Mouse (Mus musculus) forebrain, postnatal 0 days (tissue): Measurements from ENCODE around the gene Ttc29. TPM values are rescaled to one million over a fixed set of nuclear protein-coding genes. Genes with fewer than 3 reads are reported as not detected.
A peak's percentile ranks its signal among the peaks of the same experiment; 100 is the strongest.

Source experiments
- ATAC-seq: fragments of 200-750 bp; cut with Nextera tagmentation; 2 replicates; pipeline ENCODE4 v1.8.0; 2017; ENCODE audit warnings: mild to moderate bottlenecking, moderate library complexity
- DNase-seq: peaks from one replicate; pipeline ENCODE4 v3.0.0-alpha.2; 2015
- H3K27ac ChIP-seq: fragments of 300-500 bp; sonication (generic); 2 replicates; pipeline ENCODE4 v1.5.1; 2014; ENCODE audit warnings: low read depth, mild to moderate bottlenecking, antibody characterized with exemption, low read length, moderate library complexity, mixed read lengths
- H3K27me3 ChIP-seq: fragments of 300-500 bp; sonication (generic); 2 replicates; pipeline ENCODE4 v1.6.1; 2014; ENCODE audit warnings: mild to moderate bottlenecking, low read length, mixed read lengths; ENCODE audit not compliant: insufficient read depth
- H3K36me3 ChIP-seq: fragments of 300-500 bp; sonication (generic); 2 replicates; pipeline ENCODE4 v1.6.1; 2014; ENCODE audit warnings: mild to moderate bottlenecking, moderate library complexity; ENCODE audit not compliant: insufficient read depth
- H3K4me1 ChIP-seq: fragments of 300-500 bp; sonication (generic); 2 replicates; pipeline ENCODE4 v1.6.1; 2014; ENCODE audit warnings: antibody characterized with exemption; ENCODE audit not compliant: insufficient read depth
- H3K4me2 ChIP-seq: fragments of 300-500 bp; sonication (generic); 2 replicates; pipeline ENCODE4 v1.6.1; 2014; ENCODE audit warnings: low read depth, mild to moderate bottlenecking, moderate library complexity
- H3K4me3 ChIP-seq: fragments of 300-500 bp; sonication (generic); 2 replicates; pipeline ENCODE4 v1.5.1; 2014; ENCODE audit warnings: low read depth, low read length, mixed read lengths
- H3K9ac ChIP-seq: fragments of 300-500 bp; sonication (generic); 2 replicates; pipeline ENCODE4 v1.6.1; 2014; ENCODE audit warnings: mild to moderate bottlenecking
- H3K9me3 ChIP-seq: fragments of 300-500 bp; sonication (generic); 2 replicates; pipeline ENCODE4 v1.6.1; 2016; ENCODE audit warnings: low read length
- CTCF ChIP-seq: sonication (generic); IDR thresholded peaks from 2 replicates; pipeline ENCODE4 v1.5.1; 2016; ENCODE audit warnings: antibody characterized with exemption, control low read depth, low read depth
- WGBS: fragments of 180-500 bp; shearing (Covaris S2); extraction: QIAGEN DNeasy Blood & Tissue Kit; methylation state at CpG from one replicate; pipeline ENCODE4 v1.1.7; 2014; 5-methylcytosine and 5-hydroxymethylcytosine counted together
- polyA plus RNA-seq: library from polyadenylated mRNA; unstranded; fragments of >200 nt; fragmentation: Nextera tagmentation; extraction: Ambion mirVana; gene quantifications from 2 replicates; pipeline ENCODE4 v1.2.1, GENCODE M21; 2015
- total RNA-seq: library from RNA; depleted of rRNA; stranded (reverse); fragments of >200 nt; gene quantifications from 2 replicates; pipeline ENCODE4 v1.2.3, GENCODE M21; 2014; rRNA removed

Ttc29 gene
- total RNA-seq (1.1 and 1.6 TPM in 2 replicates), polyA plus RNA-seq (0.83 and 1.5 TPM in 2 replicates)

- TF ChIP-seq CTCF: no peak
- 2% methylated on average over 11 of the region's 11 CpGs for WGBS
- no peak within 1 kb of the TSS for H3K27ac ChIP-seq
Measured at GRCm38 (mm10) chr8:78213074-78213473, at the start of gene Ttc29. TSS of gene Ttc29 (plus strand) at chr8:78213297.

GRCm38 (mm10) chr8:78171351-78171750, 41.7 kb upstream of the Ttc29 start:
- TF ChIP-seq CTCF: no peak
- no peaks in the 10 kb centered on the region for H3K9me3 ChIP-seq
- DNase-seq: no peak
- H3K9ac ChIP-seq: no peak overlapping the region
- no peak overlapping the region for H3K4me3 ChIP-seq
- H3K27me3 ChIP-seq: no peaks in the 10 kb centered on the region
- WGBS: 94% methylated on average over 1 of the region's 1 CpGs
- ATAC-seq: no peak
- H3K4me1 ChIP-seq: no peaks in the 10 kb centered on the region
- no peak overlapping the region for H3K4me2 ChIP-seq
- H3K36me3 ChIP-seq: no peaks in the 10 kb centered on the region
- no peak overlapping the region for H3K27ac ChIP-seq

More at GRCm38 (mm10) chr8:78213074-78213473, at the start of gene Ttc29:
- H3K4me1 ChIP-seq: no peaks in the 10 kb centered on the region
- no peaks in the 10 kb centered on the region; the same call in none of the 2 replicates for H3K27me3 ChIP-seq
- no peak within 1 kb of the TSS for H3K9ac ChIP-seq
- H3K9me3 ChIP-seq: no peaks in the 10 kb centered on the region
- ATAC-seq: peak; percentile 96
- no peak within 1 kb of the TSS for H3K4me2 ChIP-seq
- no peaks in the 10 kb centered on the region for H3K36me3 ChIP-seq
- peak; percentile 70 for DNase-seq
- H3K4me3 ChIP-seq: no peak within 1 kb of the TSS

GRCm38 (mm10) chr8:78182654-78183053, 30.4 kb upstream of the Ttc29 start:
- Histone ChIP-seq H3K36me3 (no peaks in the 10 kb centered on the region), H3K4me3 (no peak overlapping the region), H3K27me3 (no peaks in the 10 kb centered on the region), H3K4me1 (no peaks in the 10 kb centered on the region), H3K4me2 (no peak overlapping the region), H3K9ac (no peak overlapping the region), H3K9me3 (no peaks in the 10 kb centered on the region), H3K27ac (no peak overlapping the region)
- WGBS: 56% methylated on average over 7 of the region's 7 CpGs
- DNase-seq (no peak), ATAC-seq (no peak)
- TF ChIP-seq CTCF: no peak

GRCm38 (mm10) chr8:78183414-78183813, 29.7 kb upstream of the Ttc29 start:
- DNase-seq (no peak), ATAC-seq (no peak)
- no peaks in the 10 kb centered on the region for H3K36me3 ChIP-seq
- no peak overlapping the region for H3K4me2 ChIP-seq
- H3K9me3 ChIP-seq: no peaks in the 10 kb centered on the region
- no peak for TF ChIP-seq CTCF
- WGBS: 86% methylated on average over 6 of the region's 6 CpGs
- H3K9ac ChIP-seq: no peak overlapping the region
- no peaks in the 10 kb centered on the region for H3K27me3 ChIP-seq
- H3K4me1 ChIP-seq: no peaks in the 10 kb centered on the region
- no peak overlapping the region for H3K4me3 ChIP-seq
- H3K27ac ChIP-seq: no peak overlapping the region

GRCm38 (mm10) chr8:78187087-78187486, 26.0 kb upstream of the Ttc29 start:
- TF ChIP-seq CTCF: no peak
- ATAC-seq: no peak
- Histone ChIP-seq H3K9me3 (no peaks in the 10 kb centered on the region), H3K27me3 (no peaks in the 10 kb centered on the region), H3K4me3 (no peak overlapping the region), H3K4me1 (no peaks in the 10 kb centered on the region), H3K27ac (no peak overlapping the region), H3K36me3 (no peaks in the 10 kb centered on the region), H3K4me2 (no peak overlapping the region), H3K9ac (no peak overlapping the region)
- no peak for DNase-seq

- ATAC-seq (no peak), DNase-seq (no peak)
- H3K9me3 ChIP-seq: no peaks in the 10 kb centered on the region
Measured at GRCm38 (mm10) chr8:78204229-78204628, 8.9 kb upstream of the Ttc29 start.

GRCm38 (mm10) chr8:78210424-78210823, 2.7 kb upstream of the Ttc29 start:
- no peaks in the 10 kb centered on the region; the same call in none of the 2 replicates for H3K27me3 ChIP-seq
- no peak for TF ChIP-seq CTCF
- no peak overlapping the region for H3K4me3 ChIP-seq
- no peak overlapping the region for H3K4me2 ChIP-seq
- ATAC-seq: no peak
- WGBS: 85% methylated on average over 3 of the region's 3 CpGs
- H3K9me3 ChIP-seq: no peaks in the 10 kb centered on the region
- no peaks in the 10 kb centered on the region for H3K4me1 ChIP-seq
- H3K36me3 ChIP-seq: no peaks in the 10 kb centered on the region
- H3K9ac ChIP-seq: no peak overlapping the region
- DNase-seq: no peak
- H3K27ac ChIP-seq: no peak overlapping the region

More at GRCm38 (mm10) chr8:78204229-78204628, 8.9 kb upstream of the Ttc29 start:
- WGBS: 29% methylated on average over 5 of the region's 5 CpGs
- H3K27ac ChIP-seq: no peak overlapping the region
- H3K36me3 ChIP-seq: no peaks in the 10 kb centered on the region
- no peaks in the 10 kb centered on the region for H3K4me1 ChIP-seq
- no peaks in the 10 kb centered on the region for H3K27me3 ChIP-seq
- H3K4me2 ChIP-seq: no peak overlapping the region
- peak; percentile 30 for TF ChIP-seq CTCF
- no peak overlapping the region for H3K9ac ChIP-seq
- H3K4me3 ChIP-seq: no peak overlapping the region

- ATAC-seq (peak; percentile 59), DNase-seq (no peak)
- Histone ChIP-seq H3K27me3 (no peaks in the 10 kb centered on the region; the same call in none of the 2 replicates), H3K36me3 (no peaks in the 10 kb centered on the region), H3K9ac (no peak overlapping the region), H3K4me2 (no peak overlapping the region), H3K27ac (no peak overlapping the region), H3K4me1 (no peaks in the 10 kb centered on the region), H3K4me3 (no peak overlapping the region), H3K9me3 (no peaks in the 10 kb centered on the region)
- WGBS: 15% methylated on average over 3 of the region's 3 CpGs
- TF ChIP-seq CTCF: no peak
Measured at GRCm38 (mm10) chr8:78214645-78215044, 1.5 kb downstream of the Ttc29 start.
